14 mouse cellular contexts compared by ENCODE assay signal in genomic region chr9:58274101-58274604, GRCm38 (mm10). TPM values are rescaled to one million over a fixed set of nuclear protein-coding genes. Genes with fewer than 3 reads are reported as not detected.
DNase-seq lines count a peak whose midpoint lies in the region; ATAC-seq and TF ChIP-seq lines count a peak whose summit lies in the region.
"Had no signal": no experiment of that assay in that cellular context is flagged by ENCODE, and none has a peak within 500 bp of the region (broad histone marks: within the 10 kb centered on the region; RNA-seq: fewer than 3 reads in every experiment).

No protein-coding gene starts in this region.

- no peak overlapping the region; the same call in 1 of the 2 replicates for H3K9ac ChIP-seq in kidney, embryonic 16.5 days (replicated peaks; ENCODE audit: low read length)
- H3K9ac ChIP-seq: forebrain, embryonic 12.5 days had no signal

- no peak for TF ChIP-seq POLR2A in embryonic fibroblast, embryonic 13.5 days (IDR thresholded peaks at IDR 0.05; ENCODE audit: low read depth, low read length)

- peaks cover 32% of the 10 kb centered on the region for H3K4me1 ChIP-seq in kidney, embryonic 16.5 days (ENCODE audit: insufficient read depth, low read length)
- H3K4me1 ChIP-seq in E14TG2a.4 (replicated peaks; ENCODE audit: low read depth, low read length): peaks cover 83% of the 10 kb centered on the region
- peaks cover 14% of the 10 kb centered on the region; the same call in 1 of the 2 replicates for H3K4me1 ChIP-seq in embryonic fibroblast, embryonic 13.5 days (ENCODE audit: control insufficient read depth, insufficient read depth, low read length)

- no peak for ATAC-seq in kidney, embryonic 16.5 days (ENCODE audit: low FRiP score, low TSS enrichment)
- ATAC-seq: Patski had no signal

- H3K9me3 ChIP-seq in kidney, embryonic 16.5 days (ENCODE audit: low read length): no peaks in the 10 kb centered on the region
- H3K9me3 ChIP-seq in E14TG2a.4 (ENCODE audit: low read length): no peaks in the 10 kb centered on the region
- H3K9me3 ChIP-seq: forebrain, embryonic 12.5 days had no signal

- 59% methylated on average over 7 of the region's 7 CpGs for WGBS in kidney, embryonic 16.5 days

- no peak overlapping the region for H3K4me2 ChIP-seq in kidney, embryonic 16.5 days (replicated peaks; ENCODE audit: low read depth, low read length)
- H3K4me2 ChIP-seq: forebrain, embryonic 12.5 days had no signal

- no peak for TF ChIP-seq CTCF in gastrocnemius, adult 2 months (IDR thresholded peaks at IDR 0.05)
- TF ChIP-seq CTCF in E14TG2a.4 (conservative IDR thresholded peaks at IDR 0.05; ENCODE audit: low read length): no peak
- no peak for TF ChIP-seq CTCF in embryonic fibroblast, embryonic 13.5 days (IDR thresholded peaks at IDR 0.05; ENCODE audit: borderline replicate concordance, insufficient read depth, low read length)

- peak overlapping the region; percentile 85 for H3K27ac ChIP-seq in gastrocnemius, adult 2 months
- peak overlapping the region; percentile 90 for H3K27ac ChIP-seq in kidney, embryonic 16.5 days (ENCODE audit: low read length)
- peak overlapping the region; percentile 95 for H3K27ac ChIP-seq in embryonic fibroblast, embryonic 13.5 days (ENCODE audit: insufficient read depth, low read length)

- no peaks in the 10 kb centered on the region for H3K36me3 ChIP-seq in kidney, embryonic 16.5 days (ENCODE audit: insufficient read depth, low read length)
- H3K36me3 ChIP-seq in E14TG2a.4 (ENCODE audit: insufficient read depth, low read length): no peaks in the 10 kb centered on the region
- H3K36me3 ChIP-seq: forebrain, embryonic 12.5 days had no signal

- no peaks in the 10 kb centered on the region for H3K27me3 ChIP-seq in kidney, embryonic 16.5 days (ENCODE audit: insufficient read depth, low read length)
- H3K27me3 ChIP-seq in E14TG2a.4 (ENCODE audit: insufficient read depth, low read length): no peaks in the 10 kb centered on the region
- H3K27me3 ChIP-seq: forebrain, embryonic 12.5 days; Patski had no signal

- intact Hi-C loops in gastrocnemius, adult 2 months (cut with DNase I): loop anchor here (5.0 kb wide), 1 partner anchor 237 kb away; no protein-coding TSS in a partner anchor

- no peak overlapping the region for H3K4me3 ChIP-seq in gastrocnemius, adult 2 months
- H3K4me3 ChIP-seq in kidney, embryonic 16.5 days (ENCODE audit: low read length): no peak overlapping the region
- peak overlapping the region; percentile 79 for H3K4me3 ChIP-seq in E14TG2a.4 (replicated peaks; ENCODE audit: low read length)
- no peak overlapping the region for H3K4me3 ChIP-seq in embryonic fibroblast, embryonic 13.5 days (ENCODE audit: insufficient read depth, low read length)
- H3K4me3 ChIP-seq: forebrain, embryonic 12.5 days had no signal

- DNase-seq in gastrocnemius, adult 2 months: no peak
- no peak for DNase-seq in gastrocnemius, postnatal 4 days (ENCODE audit: low spot score in 2 of 2)
- DNase-seq in kidney, adult 9 months: no peak
- DNase-seq in left cerebral cortex, adult 11 months (ENCODE audit: low spot score): no peak
- no peak for DNase-seq in c-Kit-positive CD71-positive TER-119-positive erythroid progenitor cells, embryonic 14.5 days (ENCODE audit: low spot score)
- DNase-seq: adrenal gland, postnatal 36 days; cerebellum, postnatal 36 days; kidney, postnatal 36 days had no signal

RNA-seq across cellular contexts. Expression of gene Stoml1, which starts 21.2 kb away (rescaled TPM):
- total RNA-seq in gastrocnemius, adult 2 months (2021): 1 to 10 TPM; 6.8 to 7.3 TPM
- 10 to 100 TPM; 16.1 to 16.6 TPM for total RNA-seq in gastrocnemius, postnatal 4 days (2021)
- 33.8 and 35.8 TPM in 2 replicates for polyA plus RNA-seq in kidney, embryonic 16.5 days (2015; fragmentation: Nextera tagmentation; extraction: Ambion mirVana)
- 25.9 and 27.0 TPM in 2 replicates for polyA plus RNA-seq in embryonic fibroblast, embryonic 13.5 days (2011; ENCODE audit: insufficient read length, low read depth, missing spikeins)

RNA-seq across cellular contexts. Expression of gene Pml, which starts 24.6 kb away (rescaled TPM):
- 1 to 10 TPM; 4.1 to 4.5 TPM for total RNA-seq in gastrocnemius, adult 2 months (2021)
- 10 to 100 TPM; 16.8 to 19.5 TPM for total RNA-seq in gastrocnemius, postnatal 4 days (2021)
- 26.7 TPM in 2 replicates for polyA plus RNA-seq in kidney, embryonic 16.5 days (2015; fragmentation: Nextera tagmentation; extraction: Ambion mirVana)
- polyA plus RNA-seq in embryonic fibroblast, embryonic 13.5 days (2011; ENCODE audit: insufficient read length, low read depth, missing spikeins): 56.3 and 86.6 TPM in 2 replicates

RNA-seq across cellular contexts. Expression of gene Loxl1, which starts 38.8 kb away (rescaled TPM):
- 10 to 100 TPM; 10.6 to 17.9 TPM for total RNA-seq in gastrocnemius, adult 2 months (2021)
- 10 to 100 TPM; 95.5 to 95.9 TPM for total RNA-seq in gastrocnemius, postnatal 4 days (2021)
- polyA plus RNA-seq in kidney, embryonic 16.5 days (2015; fragmentation: Nextera tagmentation; extraction: Ambion mirVana): 32.7 and 36.6 TPM in 2 replicates
- 158 and 210 TPM in 2 replicates for polyA plus RNA-seq in embryonic fibroblast, embryonic 13.5 days (2011; ENCODE audit: insufficient read length, low read depth, missing spikeins)
- total RNA-seq: monocyte, adult 5-6 weeks had no signal

Comparison
In these comparisons a context has a peak if more than half of its experiments do, and no peak if none do; other contexts are left out.
1. RNA of gene Loxl1, which starts 38.8 kb away (total RNA-seq): 95.5 to 95.9 TPM in gastrocnemius, postnatal 4 days; 10.6 to 17.9 TPM in gastrocnemius, adult 2 months; every median in the first group is over 4 times any median in the second.
2. Peak in every context shown above with its lines, with median percentiles within 50 percentile points of each other: H3K27ac ChIP-seq.